Mouse (Mus musculus) stomach, postnatal 0 days (tissue): Measurements from ENCODE around the gene Acaa1b.

Experiments
- CTCF ChIP-seq: IDR thresholded peaks from 2 replicates; pipeline ENCODE4 v1.5.1; 2016; ENCODE audit warnings: antibody characterized with exemption, low read depth, mild to moderate bottlenecking, moderate library complexity
- EP300 ChIP-seq: optimal IDR thresholded peaks from 2 replicates; pipeline ENCODE3; 2016; ENCODE audit warnings: antibody characterized with exemption

DNA sequence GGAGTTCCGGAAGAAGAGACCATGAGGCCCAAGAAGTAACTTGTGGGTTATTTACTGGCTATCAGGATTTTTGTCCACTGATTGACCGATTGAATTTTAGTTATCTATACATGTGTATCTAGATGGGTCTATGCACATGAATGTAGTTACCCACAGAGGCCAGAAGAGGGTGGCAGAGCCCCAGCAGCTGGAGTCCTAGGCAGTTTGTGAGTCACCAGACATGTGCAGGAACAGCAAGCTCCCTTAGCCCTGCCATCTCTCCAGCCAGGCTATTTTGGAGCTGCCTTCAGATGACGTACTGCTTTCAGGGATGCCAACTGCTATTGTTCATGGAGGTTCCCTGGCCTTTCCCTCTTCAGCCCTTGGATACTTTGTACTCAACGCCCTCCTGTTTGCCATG lies 49.3 kb downstream of the Acaa1b start:
- TF ChIP-seq CTCF (peak; percentile 72), EP300 (no peak)
